Mouse (Mus musculus): ENCODE data around the gene Snrnp25.

DNA sequence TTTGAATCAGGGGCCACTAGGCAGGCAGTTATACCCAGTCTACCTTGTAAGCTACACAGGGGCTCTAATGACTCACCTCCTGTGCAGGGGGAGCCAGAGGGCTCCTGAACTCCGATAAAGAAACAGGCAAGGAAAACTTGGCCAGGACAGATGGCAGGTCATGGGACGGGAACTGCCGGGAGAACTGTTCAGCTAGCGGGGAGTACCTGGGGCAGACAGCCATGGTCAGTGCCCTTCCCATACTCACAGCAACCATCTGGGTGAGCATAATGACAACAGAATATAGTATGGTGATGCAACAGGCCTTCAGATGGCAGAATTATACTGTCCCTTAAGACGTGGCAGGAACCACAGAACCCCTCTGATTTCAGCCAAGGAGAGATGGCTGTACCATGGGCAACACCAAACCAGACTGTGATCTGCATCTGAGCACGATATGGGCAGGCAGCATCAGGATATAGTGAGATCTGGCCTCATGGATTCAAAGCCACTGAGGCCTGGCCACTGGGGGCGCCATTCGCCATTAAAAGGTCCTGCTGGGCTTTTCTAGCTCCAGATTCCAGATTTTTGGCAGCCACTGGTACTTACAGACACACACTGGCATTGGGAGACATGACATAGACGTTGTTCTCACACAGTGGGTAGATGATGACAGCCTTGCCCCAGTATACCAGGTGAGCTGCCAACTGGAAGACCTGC, 31.6 kb downstream of the Snrnp25 start:
- TF ChIP-seq CTCF (IDR thresholded peaks at IDR 0.05; ENCODE audit: control insufficient read depth, insufficient read depth, low read length) = peak; percentile 56; the same call in 1 of the 2 replicates
- no peak for TF ChIP-seq POLR2A (IDR thresholded peaks at IDR 0.05; ENCODE audit: borderline replicate concordance, control insufficient read depth, low read depth, low read length)

Measured in bone marrow, adult 2 months (tissue).